Mouse (Mus musculus) testis, postnatal 14 days (tissue): ENCODE measurements at regions not wholly inside any gene's neighbourhood (a gene's known extent, or its start where the extent isn't known, plus 50 kb on each side); places are given as distances from the start of the nearest gene placed in this dataset.

Experiments used
- DNase-seq: peaks from one replicate; pipeline ENCODE4 v3.0.0; 2021; ENCODE audit warnings: low spot score

GRCm38 (mm10) chr16:90666271-90666986 is 60.8 kb downstream of the Mis18a start:
- no peak for DNase-seq

- DNase-seq: no peak
Measured at GRCm38 (mm10) chr16:90664086-90664485, 63.1 kb downstream of the Mis18a start.

DNA sequence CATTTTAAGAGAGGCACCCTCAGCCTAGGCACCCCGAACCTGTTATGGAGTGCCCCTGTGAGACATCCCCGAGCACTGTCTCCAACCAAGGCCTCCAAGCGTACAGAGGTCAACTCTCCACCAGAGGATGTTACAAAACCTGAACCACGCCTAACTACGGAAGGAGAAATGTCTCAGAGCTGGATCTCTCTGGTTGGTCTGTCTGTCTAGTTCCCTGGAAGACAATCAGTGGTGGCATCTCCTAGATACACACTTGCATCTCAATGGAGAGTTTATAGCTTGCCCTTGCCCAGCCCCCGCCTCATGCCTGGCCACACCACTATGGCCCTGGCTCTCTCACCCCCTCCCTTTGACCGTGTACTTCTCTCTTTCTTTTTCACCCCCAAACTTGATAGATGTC is 69.2 kb downstream of the Mis18a start:
- DNase-seq: no peak

DNA sequence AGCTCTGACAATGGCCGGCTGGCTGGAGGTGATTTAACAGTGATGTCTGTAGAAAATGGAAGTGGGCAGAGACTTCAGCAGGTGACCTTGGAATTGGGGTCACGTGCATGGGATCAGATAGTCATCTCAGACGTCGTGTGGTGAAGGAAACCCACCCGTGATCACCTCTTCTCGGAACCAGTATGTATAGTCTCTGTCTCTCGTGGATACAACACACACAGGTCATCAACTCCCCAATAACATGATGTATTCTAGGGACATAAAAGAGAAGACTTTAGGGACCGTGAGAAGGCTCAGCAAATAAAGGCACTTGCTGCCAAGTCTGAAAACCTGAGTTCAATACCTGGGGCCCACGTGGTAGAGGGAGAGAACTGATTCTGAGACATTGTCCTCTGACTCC is 70.2 kb downstream of the Mis18a start:
- no peak for DNase-seq

DNA sequence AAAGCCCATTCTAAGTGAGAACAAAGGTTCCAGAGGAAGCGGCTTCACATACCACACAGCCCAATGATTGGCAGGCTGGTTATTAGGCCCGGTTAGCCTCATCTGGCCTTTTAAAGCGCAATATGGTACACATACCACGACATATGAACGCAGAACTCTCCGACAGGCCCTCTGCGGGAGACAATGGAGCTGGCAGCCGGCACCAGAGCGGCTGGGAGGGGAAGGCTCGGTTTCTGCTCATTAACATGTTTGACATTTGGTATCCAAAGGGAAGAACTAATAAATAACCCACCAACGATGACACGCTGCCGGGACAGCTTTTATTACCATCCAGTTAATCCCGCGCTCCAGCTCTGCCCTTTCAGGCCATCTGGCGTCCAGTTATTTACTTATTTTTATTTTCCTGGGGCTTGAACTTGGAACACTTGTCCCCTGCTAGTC is 70.6 kb downstream of the Mis18a start:
- no peak for DNase-seq

DNA sequence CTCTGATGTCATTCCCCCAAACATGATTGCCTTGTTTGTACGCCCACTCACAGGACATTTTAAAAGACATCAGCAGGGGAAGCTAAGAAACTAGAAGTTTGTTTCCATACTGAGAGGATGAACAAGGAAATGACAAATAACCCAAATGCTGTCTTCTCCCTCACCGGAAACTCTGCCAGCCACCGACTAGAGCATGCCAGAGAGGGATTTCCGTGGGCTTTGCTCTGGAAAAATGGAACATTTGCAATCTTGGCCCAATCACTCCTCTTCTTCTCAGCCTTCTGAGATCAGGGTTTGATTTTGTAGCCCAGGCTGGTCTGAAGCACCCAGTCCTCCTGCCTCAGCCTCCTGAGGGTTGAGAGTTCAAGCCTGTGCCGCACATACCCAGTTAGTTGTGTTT is 72.4 kb downstream of the Mis18a start:
- no peak for DNase-seq

DNA sequence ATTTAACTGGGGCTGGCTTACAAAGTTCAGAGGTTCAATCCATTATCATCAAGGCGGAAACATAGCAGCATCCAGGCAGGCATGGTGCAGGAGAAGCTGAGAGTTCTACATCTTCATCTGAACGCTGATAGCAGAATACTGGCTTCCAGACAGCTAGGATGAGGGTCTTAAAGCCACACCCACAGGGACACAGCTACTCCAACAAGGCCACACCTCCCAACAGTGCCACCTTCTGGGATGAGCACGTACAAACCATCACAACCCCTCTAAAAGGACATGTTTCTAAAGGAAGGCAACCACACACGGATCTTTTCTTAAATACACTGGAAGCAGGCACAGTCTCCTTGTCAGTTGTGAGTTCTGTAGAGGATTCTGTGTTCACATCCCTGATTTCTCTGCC is 74.4 kb downstream of the Mis18a start:
- DNase-seq: no peak

DNA sequence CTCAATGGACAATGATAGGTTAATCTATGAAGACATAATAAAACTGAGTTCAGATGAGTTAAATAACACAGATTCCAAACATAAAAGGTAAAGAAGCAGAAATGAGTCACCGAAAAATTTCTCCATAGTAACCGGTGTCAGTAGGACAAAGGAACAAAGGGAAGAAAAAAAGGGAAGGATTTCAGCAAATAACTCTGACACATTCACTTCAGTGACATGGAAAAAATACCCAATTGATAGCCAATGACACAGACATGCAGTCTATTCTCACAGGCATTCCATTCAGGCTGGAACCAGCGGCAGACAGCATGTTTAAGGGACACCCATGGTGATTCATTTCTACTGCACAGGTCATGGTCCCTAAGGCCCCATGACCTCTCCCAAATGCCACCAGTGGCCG is 79.0 kb downstream of the Mis18a start:
- no peak for DNase-seq

- no peak for DNase-seq
Measured at GRCm38 (mm10) chr16:90642671-90643070, 84.5 kb downstream of the Mis18a start.

GRCm38 (mm10) chr16:90635216-90635615 is 92.0 kb downstream of the Mis18a start:
- DNase-seq: no peak

- DNase-seq: no peak
Measured at GRCm38 (mm10) chr16:90629976-90630375, 97.2 kb downstream of the Mis18a start.

DNA sequence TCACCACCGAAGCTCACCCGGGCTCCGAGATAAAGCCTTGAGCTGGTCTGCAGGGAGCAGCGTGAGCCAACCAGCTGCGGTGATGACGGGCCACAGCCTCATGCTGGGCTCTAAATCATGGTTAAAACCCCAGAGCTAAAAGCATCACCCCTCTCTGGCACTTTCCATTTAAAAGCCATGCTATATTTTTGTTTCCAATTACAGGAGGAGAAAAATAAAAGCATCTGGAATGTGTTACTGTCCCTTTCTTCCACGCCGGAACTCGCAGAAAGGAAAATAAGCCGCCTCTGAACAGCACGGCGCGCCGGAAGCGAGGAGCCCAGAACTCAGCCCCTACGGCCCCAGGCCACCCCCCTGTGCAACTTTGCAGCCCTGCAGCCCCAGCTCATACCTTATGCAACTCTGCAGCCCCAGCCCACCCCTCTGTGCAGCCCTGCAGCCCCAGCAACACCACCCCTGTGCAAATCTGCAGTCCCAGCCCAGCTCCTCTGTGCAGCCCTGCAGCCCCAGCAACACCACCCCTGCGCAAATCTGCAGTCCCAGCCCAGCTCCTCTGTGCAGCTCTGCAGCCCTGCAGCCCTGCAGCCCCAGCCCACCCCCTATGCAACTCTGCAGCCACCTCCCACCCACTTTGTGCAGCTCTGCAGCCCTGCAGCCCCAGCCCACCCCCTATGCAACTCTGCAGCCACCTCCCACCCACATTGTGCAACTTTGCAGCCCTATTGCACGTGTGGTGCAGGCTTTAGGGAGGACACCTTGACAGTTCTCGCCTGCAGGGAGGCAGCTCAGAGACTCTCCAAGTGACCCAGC is 97.9 kb downstream of the Mis18a start:
- no peak for DNase-seq

DNA sequence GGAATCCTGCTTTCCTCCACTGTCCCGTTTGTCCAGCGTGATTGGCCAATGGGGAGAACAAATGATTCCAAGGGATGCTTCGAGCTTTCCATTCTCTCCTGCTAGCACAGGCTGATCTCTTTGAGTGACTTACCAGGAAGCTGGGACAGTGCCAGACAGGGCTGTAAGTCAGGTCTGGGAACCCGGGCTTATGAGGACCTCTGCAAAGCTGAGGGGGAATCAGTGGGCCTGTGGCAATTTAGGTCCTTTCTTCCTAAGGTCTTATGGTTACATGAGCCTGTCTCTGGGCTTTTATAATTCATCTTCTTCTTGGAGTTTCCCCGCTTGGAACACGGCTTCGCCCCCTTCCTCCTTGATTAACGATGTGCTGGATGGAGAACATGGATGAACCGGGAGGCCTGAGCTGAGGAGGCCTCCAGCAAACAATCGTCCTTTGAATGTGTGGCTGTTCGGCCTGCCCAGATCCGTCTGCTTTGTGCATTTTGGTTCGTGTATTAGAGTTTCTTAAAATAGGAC is 98.5 kb downstream of the Mis18a start:
- DNase-seq: no peak

GRCm38 (mm10) chr16:90626035-90626670 is 101.1 kb downstream of the Mis18a start:
- no peak for DNase-seq

GRCm38 (mm10) chr16:90625301-90626034 is 101.7 kb downstream of the Mis18a start:
- DNase-seq: no peak

- DNase-seq: peak; percentile 70
Measured at GRCm38 (mm10) chr16:90624039-90624625, 103.1 kb downstream of the Mis18a start.

GRCm38 (mm10) chr16:90622677-90623225 is 104.5 kb downstream of the Mis18a start:
- DNase-seq: no peak

- DNase-seq: no peak
Measured at GRCm38 (mm10) chr16:90621761-90622411, 105.3 kb downstream of the Mis18a start.

DNA sequence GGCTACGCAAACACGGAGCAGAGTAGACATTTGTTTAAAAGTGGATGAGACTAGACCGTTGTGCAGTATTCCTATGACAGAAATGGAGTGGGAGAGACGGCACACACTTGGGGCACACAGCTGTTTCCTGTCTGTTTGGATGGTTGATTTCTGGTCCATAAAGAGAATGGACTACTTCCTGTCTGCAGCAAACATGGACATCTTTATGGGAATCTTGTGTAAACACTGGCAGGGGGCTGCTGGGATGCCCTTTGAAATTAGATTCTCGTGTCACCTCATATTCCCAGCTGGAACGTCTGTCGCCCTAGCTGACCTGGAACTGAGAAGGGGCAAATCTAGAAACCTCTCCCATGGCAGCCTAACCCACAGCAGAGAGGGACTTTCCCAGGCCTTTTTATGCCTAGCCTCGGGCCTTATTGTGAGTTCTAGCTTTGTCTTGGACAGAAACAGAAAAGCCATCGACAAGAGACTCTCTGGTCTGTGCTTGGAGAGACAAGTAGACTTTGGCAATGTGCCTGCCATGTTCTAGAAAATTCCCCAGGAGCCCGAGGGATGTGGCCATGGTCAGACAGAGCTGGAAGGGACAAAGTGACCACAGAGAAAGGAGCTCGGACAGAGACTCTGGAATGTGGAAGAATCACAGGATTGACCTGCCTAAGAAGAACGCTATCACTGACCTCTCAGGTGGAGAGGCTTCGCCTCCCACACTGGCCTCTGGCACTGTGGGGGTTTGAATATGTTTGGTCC is 107.5 kb downstream of the Mis18a start:
- DNase-seq: no peak

DNA sequence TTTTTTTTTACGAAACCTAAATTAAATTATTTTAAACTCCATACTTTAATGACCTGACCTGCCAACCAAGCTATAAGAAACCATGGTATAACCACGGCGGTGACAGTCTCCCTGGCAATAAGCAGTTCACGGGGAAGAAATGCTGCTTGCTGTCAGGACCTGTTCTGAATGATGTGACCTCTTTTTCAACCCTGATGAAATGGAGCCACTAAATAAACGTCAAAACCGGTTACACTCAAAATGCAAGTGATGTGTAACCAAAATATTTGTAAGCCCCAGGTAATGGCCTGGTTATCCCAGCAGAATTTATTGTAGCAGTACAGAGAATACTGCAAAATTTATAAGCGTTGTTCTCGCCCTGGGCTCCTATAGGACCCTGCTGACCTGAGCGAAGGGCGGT is 111.4 kb downstream of the Mis18a start:
- DNase-seq: no peak
